9 mouse cellular contexts compared by ENCODE assay signal in genomic region chr9:95845711-95846110, GRCm38 (mm10). TPM values are rescaled to one million over a fixed set of nuclear protein-coding genes. Genes with fewer than 3 reads are reported as not detected.
DNase-seq lines count a peak whose midpoint lies in the region; ATAC-seq and TF ChIP-seq lines count a peak whose summit lies in the region.
"Had no signal": no experiment of that assay in that cellular context is flagged by ENCODE, and none has a peak within 500 bp of the region (broad histone marks: within the 10 kb centered on the region; RNA-seq: fewer than 3 reads in every experiment).

No protein-coding gene starts in this region.

- peak overlapping the region; percentile 99; the same call in 1 of the 2 replicates for H3K4me2 ChIP-seq in heart, embryonic 15.5 days
- H3K4me2 ChIP-seq in hindbrain, embryonic 15.5 days, result peak overlapping the region; percentile 93
- peak overlapping the region; percentile 68 for H3K4me2 ChIP-seq in liver, embryonic 12.5 days
- peak overlapping the region; percentile 93 for H3K4me2 ChIP-seq in midbrain, postnatal 0 days (ENCODE audit: low read depth, low read length, poor library complexity, severe bottlenecking)

- peaks cover 7% of the 10 kb centered on the region; the same call in 1 of the 2 replicates for H3K4me1 ChIP-seq in heart, embryonic 15.5 days (replicated peaks)
- H3K4me1 ChIP-seq in hindbrain, embryonic 15.5 days (replicated peaks), result peaks cover 9% of the 10 kb centered on the region; the same call in 1 of the 2 replicates
- H3K4me1 ChIP-seq in liver, embryonic 12.5 days, result no peaks in the 10 kb centered on the region; the same call in 1 of the 2 replicates
- no peaks in the 10 kb centered on the region for H3K4me1 ChIP-seq in midbrain, postnatal 0 days (ENCODE audit: insufficient read depth, low read length)
- no peaks in the 10 kb centered on the region for H3K4me1 ChIP-seq in cerebellum, adult 2 months (ENCODE audit: control insufficient read depth, insufficient read depth, low read length)

- H3K9me3 ChIP-seq in heart, embryonic 15.5 days (replicated peaks), result no peaks in the 10 kb centered on the region
- no peaks in the 10 kb centered on the region for H3K9me3 ChIP-seq in hindbrain, embryonic 15.5 days
- no peaks in the 10 kb centered on the region for H3K9me3 ChIP-seq in liver, embryonic 12.5 days (replicated peaks)
- no peaks in the 10 kb centered on the region for H3K9me3 ChIP-seq in midbrain, postnatal 0 days (ENCODE audit: low read length)

- no peak for TF ChIP-seq CTCF in midbrain, postnatal 0 days (IDR thresholded peaks at IDR 0.05)
- no peak for TF ChIP-seq CTCF in cerebellum, adult 2 months (IDR thresholded peaks at IDR 0.05; ENCODE audit: borderline replicate concordance, insufficient read depth, low read depth, low read length)

- no peak overlapping the region for H3K27ac ChIP-seq in heart, embryonic 15.5 days
- H3K27ac ChIP-seq in hindbrain, embryonic 15.5 days (replicated peaks), result no peak overlapping the region
- H3K27ac ChIP-seq in liver, embryonic 12.5 days, result no peak overlapping the region
- no peak overlapping the region for H3K27ac ChIP-seq in midbrain, postnatal 0 days (ENCODE audit: low read depth, low read length)
- H3K27ac ChIP-seq in cerebellum, adult 2 months (ENCODE audit: insufficient read depth, low read length), result no peak overlapping the region

- no peak for DNase-seq in heart, postnatal 36 days
- no peak for DNase-seq in midbrain, postnatal 0 days (ENCODE audit: low spot score)
- no peak for DNase-seq in cerebellum, adult 18-20 months
- no peak for DNase-seq in cerebellum, adult 2 months
- no peak for DNase-seq in cerebellum, adult 8-10 months

- H3K4me3 ChIP-seq in heart, embryonic 15.5 days, result no peak overlapping the region
- H3K4me3 ChIP-seq in hindbrain, embryonic 15.5 days, result peak overlapping the region; percentile 64
- H3K4me3 ChIP-seq in liver, embryonic 12.5 days, result no peak overlapping the region
- peak overlapping the region; percentile 68 for H3K4me3 ChIP-seq in midbrain, postnatal 0 days (ENCODE audit: low read depth, low read length)
- H3K4me3 ChIP-seq in cerebellum, adult 2 months (replicated peaks; ENCODE audit: insufficient read depth, low read depth, low read length), result no peak overlapping the region

- peaks cover 33% of the 10 kb centered on the region for H3K27me3 ChIP-seq in heart, embryonic 15.5 days
- H3K27me3 ChIP-seq in hindbrain, embryonic 15.5 days, result peaks cover 14% of the 10 kb centered on the region
- peaks cover 40% of the 10 kb centered on the region for H3K27me3 ChIP-seq in liver, embryonic 12.5 days (replicated peaks)
- 0 out of 2 replicates have a peak, but pooled peaks cover 6% of the 10 kb centered on the region for H3K27me3 ChIP-seq in midbrain, postnatal 0 days (ENCODE audit: insufficient read depth, low read length)
- H3K27me3 ChIP-seq in cerebellum, adult 2 months (ENCODE audit: control insufficient read depth, insufficient read depth, low read length), result no peaks in the 10 kb centered on the region

- no peak for ATAC-seq in heart, embryonic 15.5 days (replicated peaks; ENCODE audit: insufficient number of reproducible peaks, insufficient read depth, low FRiP score, low read depth)
- no peak for ATAC-seq in hindbrain, embryonic 15.5 days (ENCODE audit: low FRiP score, low read depth)
- 0 out of 2 replicates have a peak, but pooled peaks have one; percentile 42 for ATAC-seq in liver, embryonic 12.5 days
- ATAC-seq in midbrain, postnatal 0 days (ENCODE audit: low FRiP score), result no peak

- 70% methylated on average over 4 of the region's 4 CpGs for WGBS in heart, embryonic 15.5 days
- 80% methylated on average over 4 of the region's 4 CpGs for WGBS in hindbrain, embryonic 15.5 days
- 70% methylated on average over 4 of the region's 4 CpGs for WGBS in liver, embryonic 12.5 days (ENCODE audit: insufficient replicate concordance)
- 68% methylated on average over 4 of the region's 4 CpGs for WGBS in midbrain, postnatal 0 days
- 80% methylated on average over 4 of the region's 4 CpGs for WGBS in cerebellum, adult 2 months

- no peak overlapping the region for H3K9ac ChIP-seq in heart, embryonic 15.5 days
- H3K9ac ChIP-seq in hindbrain, embryonic 15.5 days, result peak overlapping the region; percentile 57; the same call in 1 of the 2 replicates
- no peak overlapping the region for H3K9ac ChIP-seq in liver, embryonic 12.5 days
- H3K9ac ChIP-seq in midbrain, postnatal 0 days (replicated peaks; ENCODE audit: low read length, poor library complexity, severe bottlenecking), result 0 out of 2 replicates have a peak overlapping the region, but pooled peaks have one; percentile 59

- TF ChIP-seq POLR2A in cerebellum, adult 2 months (IDR thresholded peaks at IDR 0.05; ENCODE audit: borderline replicate concordance, insufficient read depth, low read length), result no peak

- no peaks in the 10 kb centered on the region for H3K36me3 ChIP-seq in heart, embryonic 15.5 days
- no peaks in the 10 kb centered on the region for H3K36me3 ChIP-seq in hindbrain, embryonic 15.5 days
- H3K36me3 ChIP-seq in liver, embryonic 12.5 days, result no peaks in the 10 kb centered on the region
- no peaks in the 10 kb centered on the region for H3K36me3 ChIP-seq in midbrain, postnatal 0 days (ENCODE audit: insufficient read depth, low read length)

- intact Hi-C loops in heart, postnatal 36 days (cut with DNase I), result no loop called here

RNA-seq across cellular contexts. Expression of gene Pls1, which starts 0.6 kb away (rescaled TPM):
- polyA plus RNA-seq in heart, embryonic 15.5 days (2015; fragmentation: Nextera tagmentation; extraction: Ambion mirVana), result 1.0 and 5.3 TPM in 2 replicates
- under 1 TPM; 0.27 to 0.50 TPM for total RNA-seq in heart, postnatal 36 days (2021)
- 1.9 and 2.9 TPM in 2 replicates for polyA plus RNA-seq in hindbrain, embryonic 15.5 days (2015; fragmentation: Nextera tagmentation; extraction: Ambion mirVana)
- 9.9 and 10.7 TPM in 2 replicates for polyA plus RNA-seq in liver, embryonic 12.5 days (2016; fragmentation: Nextera tagmentation; extraction: Ambion mirVana)
- total RNA-seq in midbrain, postnatal 0 days (2014; rRNA removed), result 0.77 and 1.8 TPM in 2 replicates
- 2.2 and 2.9 TPM in 2 replicates for polyA plus RNA-seq in midbrain, postnatal 0 days (2015; fragmentation: Nextera tagmentation; extraction: Ambion mirVana)
- polyA plus RNA-seq in cerebellum, adult 2 months (2012; rRNA removed), result 9.3 and 11.5 TPM in 2 replicates
- total RNA-seq: granulocyte monocyte progenitor cell, adult 5-6 weeks had no signal

RNA-seq across cellular contexts. Expression of gene Atr, which starts 11.7 kb away (rescaled TPM):
- polyA plus RNA-seq in heart, embryonic 15.5 days (2015; fragmentation: Nextera tagmentation; extraction: Ambion mirVana), result 8.4 and 9.7 TPM in 2 replicates
- total RNA-seq in heart, postnatal 36 days (2021), result 1 to 10 TPM; 6.9 to 8.0 TPM
- polyA plus RNA-seq in hindbrain, embryonic 15.5 days (2015; fragmentation: Nextera tagmentation; extraction: Ambion mirVana), result 10.1 and 10.9 TPM in 2 replicates
- 10.0 and 10.6 TPM in 2 replicates for polyA plus RNA-seq in liver, embryonic 12.5 days (2016; fragmentation: Nextera tagmentation; extraction: Ambion mirVana)
- total RNA-seq in midbrain, postnatal 0 days (2014; rRNA removed), result 22.9 and 23.0 TPM in 2 replicates
- polyA plus RNA-seq in midbrain, postnatal 0 days (2015; fragmentation: Nextera tagmentation; extraction: Ambion mirVana), result 5.6 and 6.6 TPM in 2 replicates
- polyA plus RNA-seq in cerebellum, adult 2 months (2012; rRNA removed), result 7.0 and 7.2 TPM in 2 replicates

Comparison
In these comparisons a context has a peak if more than half of its experiments do, and no peak if none do; other contexts are left out.
1. H3K4me3 ChIP-seq: peak in hindbrain, embryonic 15.5 days (single experiment) and midbrain, postnatal 0 days (single experiment); none in heart, embryonic 15.5 days (single experiment), liver, embryonic 12.5 days (single experiment) and cerebellum, adult 2 months (single experiment).
2. H3K9ac ChIP-seq: peak in hindbrain, embryonic 15.5 days (single experiment) and midbrain, postnatal 0 days (single experiment); none in heart, embryonic 15.5 days (single experiment) and liver, embryonic 12.5 days (single experiment).
3. Peak in every context shown above with its lines, with median percentiles within 50 percentile points of each other: H3K4me2 ChIP-seq.